Mouse (Mus musculus) limb, embryonic 14.5 days (tissue): Measurements from ENCODE around the gene Lgals1. TPM values are rescaled to one million over a fixed set of nuclear protein-coding genes. Genes with fewer than 3 reads are reported as not detected.

Source experiments
- ATAC-seq: fragments of 200-750 bp; cut with Nextera tagmentation; 2 replicates; pipeline ENCODE4 v1.8.0; 2017; ENCODE audit warnings: low read depth, moderate number of reproducible peaks, moderate TSS enrichment; ENCODE audit not compliant: low FRiP score
- DNase-seq: peaks from one replicate; pipeline ENCODE4 v3.0.0-alpha.2; 2015; ENCODE audit warnings: low spot score
- H3K27ac ChIP-seq: fragments of 300-500 bp; sonication (generic); replicated peaks from 2 replicates; pipeline ENCODE4 v1.5.1; 2014; ENCODE audit warnings: low read depth, mild to moderate bottlenecking, low read length, moderate library complexity, mixed read lengths
- H3K27me3 ChIP-seq: fragments of 300-500 bp; sonication (generic); 2 replicates; pipeline ENCODE4 v1.6.1; 2014; ENCODE audit warnings: low read length, mixed read lengths; ENCODE audit not compliant: control insufficient read depth, insufficient read depth
- H3K36me3 ChIP-seq: fragments of 300-500 bp; sonication (generic); 2 replicates; pipeline ENCODE4 v1.6.1; 2014; ENCODE audit warnings: mild to moderate bottlenecking, low read length, moderate library complexity, mixed read lengths; ENCODE audit not compliant: control insufficient read depth, insufficient read depth
- H3K4me1 ChIP-seq: fragments of 300-500 bp; sonication (generic); 2 replicates; pipeline ENCODE4 v1.6.1; 2014; ENCODE audit warnings: antibody characterized with exemption, low read length, mixed read lengths; ENCODE audit not compliant: control insufficient read depth, insufficient read depth
- H3K4me2 ChIP-seq: fragments of 300-500 bp; sonication (generic); replicated peaks from 2 replicates; pipeline ENCODE4 v1.6.1; 2014; ENCODE audit warnings: low read depth, mild to moderate bottlenecking, low read length, moderate library complexity; ENCODE audit not compliant: severe bottlenecking
- H3K4me3 ChIP-seq: fragments of 300-500 bp; sonication (generic); replicated peaks from 2 replicates; pipeline ENCODE4 v1.5.1; 2014; ENCODE audit warnings: low read length
- H3K9ac ChIP-seq: fragments of 300-500 bp; sonication (generic); 2 replicates; pipeline ENCODE4 v1.6.1; 2014; ENCODE audit warnings: mild to moderate bottlenecking, low read depth, low read length, moderate library complexity; ENCODE audit not compliant: severe bottlenecking
- H3K9me3 ChIP-seq: fragments of 300-500 bp; sonication (generic); 2 replicates; pipeline ENCODE4 v1.6.1; 2016; ENCODE audit warnings: low read length; ENCODE audit not compliant: control insufficient read depth
- POLR2A ChIP-seq: fragments of 200-500 bp; IDR thresholded peaks from 2 replicates; pipeline ENCODE4 v1.8.0; 2012; ENCODE audit warnings: inconsistent platforms, mild to moderate bottlenecking, moderate library complexity, borderline replicate concordance; ENCODE audit not compliant: insufficient read depth, insufficient read length; ENCODE audit errors: extremely low read depth
- WGBS: fragments of 180-500 bp; shearing (Covaris S2); extraction: QIAGEN DNeasy Blood & Tissue Kit; methylation state at CpG from one replicate; pipeline ENCODE4 v1.1.7; 2014; 5-methylcytosine and 5-hydroxymethylcytosine counted together
- polyA plus RNA-seq, 2 experiments: library from polyadenylated mRNA; depleted of rRNA in 1 of 2; stranded (reverse) in 1 of 2; unstranded in 1 of 2; fragments of >200 nt; fragmentation: Nextera tagmentation in 1 of 2; extraction: Ambion mirVana in 1 of 2; gene quantifications; 2 replicates each; pipeline versions ENCODE4 v1.2.1 to v1.2.3; 2012 to 2014

Lgals1 gene
- polyA plus RNA-seq, 2 experiments, result 2,309 to 2,738 TPM

GRCm38 (mm10) chr15:78916052-78916826 is 10.3 kb upstream of the Lgals1 start:
- ATAC-seq (no peak), DNase-seq (no peak)
- 60% methylated on average over 12 of the region's 12 CpGs for WGBS
- Histone ChIP-seq H3K27me3 (no peaks in the 10 kb centered on the region), H3K36me3 (peaks cover 24% of the 10 kb centered on the region), H3K27ac (no peak overlapping the region), H3K9ac (peak overlapping the region; percentile 32; the same call in 1 of the 2 replicates), H3K4me1 (peaks cover 21% of the 10 kb centered on the region), H3K9me3 (no peaks in the 10 kb centered on the region), H3K4me3 (peak overlapping the region; percentile 69), H3K4me2 (peak overlapping the region; percentile 94)
- no peak for TF ChIP-seq POLR2A

DNA sequence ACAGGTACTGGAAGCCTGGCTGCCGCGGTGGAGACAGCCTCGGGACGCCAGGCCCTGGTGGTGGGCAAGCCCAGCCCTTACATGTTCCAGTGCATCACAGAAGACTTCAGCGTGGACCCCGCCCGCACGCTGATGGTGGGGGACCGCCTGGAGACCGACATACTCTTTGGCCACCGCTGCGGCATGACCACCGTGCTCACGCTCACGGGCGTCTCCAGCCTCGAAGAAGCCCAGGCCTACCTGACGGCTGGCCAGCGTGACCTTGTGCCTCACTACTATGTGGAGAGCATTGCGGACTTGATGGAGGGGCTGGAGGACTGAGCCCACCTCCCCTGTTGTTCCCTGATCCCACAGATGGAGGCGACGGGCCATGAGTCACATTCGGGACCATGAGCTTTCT is 8.4 kb upstream of the Lgals1 start:
- no peak overlapping the region for H3K4me3 ChIP-seq
- peaks cover 20% of the 10 kb centered on the region for H3K4me1 ChIP-seq
- no peak for TF ChIP-seq POLR2A
- DNase-seq, result no peak
- no peaks in the 10 kb centered on the region for H3K27me3 ChIP-seq
- H3K27ac ChIP-seq, result no peak overlapping the region
- no peak overlapping the region for H3K9ac ChIP-seq
- 90% methylated on average over 23 of the region's 23 CpGs for WGBS
- no peaks in the 10 kb centered on the region for H3K9me3 ChIP-seq
- H3K36me3 ChIP-seq, result peaks cover 17% of the 10 kb centered on the region; the same call in 1 of the 2 replicates
- no peak overlapping the region for H3K4me2 ChIP-seq
- no peak for ATAC-seq

DNA sequence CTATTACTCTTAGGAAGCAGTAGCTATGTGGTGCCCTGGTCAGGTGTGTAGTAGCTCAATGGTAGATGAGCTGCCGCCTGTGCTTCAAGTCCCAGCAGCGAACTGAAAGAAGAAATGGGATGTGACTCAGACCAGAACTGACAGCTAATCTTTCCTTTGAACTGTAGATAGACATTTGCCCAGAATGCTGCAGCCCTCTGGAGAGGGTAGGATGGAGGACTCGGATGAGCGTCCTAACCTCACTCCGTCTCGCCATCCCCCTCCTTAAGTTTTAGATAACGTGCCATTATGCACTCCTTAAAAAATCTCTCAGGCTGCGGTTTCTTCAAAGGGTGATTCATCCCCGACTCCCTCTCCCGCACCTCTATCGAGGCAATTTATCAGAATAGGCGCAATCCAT is 6.6 kb upstream of the Lgals1 start:
- WGBS, result 82% methylated on average over 12 of the region's 12 CpGs
- no peak for ATAC-seq

DNA sequence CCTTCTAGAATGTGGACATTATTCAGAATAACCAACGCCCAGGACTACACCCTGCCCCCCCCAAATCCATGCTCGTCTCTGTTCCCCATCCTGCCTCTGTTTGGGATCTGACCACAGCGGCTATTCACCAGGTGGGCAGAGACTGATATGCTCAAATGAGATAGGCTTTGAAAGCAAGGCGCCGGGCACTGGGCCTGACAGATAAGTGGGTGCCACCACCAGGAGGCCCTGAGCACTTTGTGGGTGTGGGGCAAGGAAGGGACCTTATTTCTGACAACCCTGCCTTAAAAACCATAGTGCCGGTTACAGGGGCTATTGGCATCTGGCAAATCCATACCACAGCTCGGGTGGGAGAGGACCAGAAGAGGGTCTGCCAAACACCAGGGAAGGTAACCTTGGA is 3.8 kb upstream of the Lgals1 start:
- Histone ChIP-seq H3K27ac (no peak overlapping the region), H3K27me3 (no peaks in the 10 kb centered on the region), H3K4me1 (peaks cover 18% of the 10 kb centered on the region), H3K9ac (no peak overlapping the region), H3K9me3 (no peaks in the 10 kb centered on the region), H3K36me3 (peaks cover 13% of the 10 kb centered on the region; the same call in 1 of the 2 replicates), H3K4me2 (no peak overlapping the region), H3K4me3 (no peak overlapping the region)
- ATAC-seq (no peak), DNase-seq (no peak)
- WGBS, result 85% methylated on average over 7 of the region's 7 CpGs
- no peak for TF ChIP-seq POLR2A

More for the DNA sequence above, 6.6 kb upstream of the Lgals1 start:
- H3K4me3 ChIP-seq, result no peak overlapping the region
- no peaks in the 10 kb centered on the region for H3K9me3 ChIP-seq
- peaks cover 19% of the 10 kb centered on the region for H3K4me1 ChIP-seq
- H3K4me2 ChIP-seq, result no peak overlapping the region
- TF ChIP-seq POLR2A, result no peak
- H3K36me3 ChIP-seq, result peaks cover 17% of the 10 kb centered on the region; the same call in 1 of the 2 replicates
- no peaks in the 10 kb centered on the region for H3K27me3 ChIP-seq
- H3K9ac ChIP-seq, result no peak overlapping the region
- no peak for DNase-seq
- no peak overlapping the region for H3K27ac ChIP-seq

- ATAC-seq (no peak), DNase-seq (no peak)
- no peak overlapping the region for H3K4me3 ChIP-seq
- TF ChIP-seq POLR2A, result no peak
- H3K27me3 ChIP-seq, result no peaks in the 10 kb centered on the region
- no peaks in the 10 kb centered on the region for H3K9me3 ChIP-seq
- no peak overlapping the region for H3K9ac ChIP-seq
- 0 out of 2 replicates have a peak, but pooled peaks cover 9% of the 10 kb centered on the region for H3K36me3 ChIP-seq
- H3K4me1 ChIP-seq, result peaks cover 21% of the 10 kb centered on the region
- H3K4me2 ChIP-seq, result no peak overlapping the region
- 39% methylated on average over 6 of the region's 6 CpGs for WGBS
- no peak overlapping the region for H3K27ac ChIP-seq
Measured at GRCm38 (mm10) chr15:78923585-78923984, 2.9 kb upstream of the Lgals1 start.
